Mouse (Mus musculus) liver, embryonic 13.5 days (tissue): Measurements from ENCODE around the gene Trib3. TPM values are rescaled to one million over a fixed set of nuclear protein-coding genes. Genes with fewer than 3 reads are reported as not detected.

ENCODE experiments used
- polyA plus RNA-seq: library from polyadenylated mRNA; unstranded; fragments of >200 nt; fragmentation: Nextera tagmentation; extraction: Ambion mirVana; gene quantifications from 2 replicates; pipeline ENCODE4 v1.2.1, GENCODE M21; 2015

Trib3 gene
- polyA plus RNA-seq, 1 experiment from 2014 or later = 3.3 TPM

Other genes with a start within 250 kb of the Trib3 start
- 17.2 and 17.9 TPM in 2 replicates for gene Srxn1, start 238.5 kb downstream of the Trib3 start, polyA plus RNA-seq
- gene Tcf15, start 200.5 kb downstream of the Trib3 start, polyA plus RNA-seq = 0.27 and 0.33 TPM in 2 replicates
- gene Csnk2a1, start 117.2 kb downstream of the Trib3 start, polyA plus RNA-seq = 51.5 and 53.3 TPM in 2 replicates
- gene Tbc1d20, start 50.2 kb downstream of the Trib3 start, polyA plus RNA-seq = 10.9 and 11.4 TPM in 2 replicates
- 52.2 and 52.4 TPM in 2 replicates for gene Rbck1, start 11.4 kb downstream of the Trib3 start, polyA plus RNA-seq
- 0.07 TPM in 1 of 2 replicates, not detected in the other for gene Nrsn2, start 32.6 kb upstream of the Trib3 start, polyA plus RNA-seq
- 1.6 TPM in 2 replicates for gene Sox12, start 54.0 kb upstream of the Trib3 start, polyA plus RNA-seq
- gene Zcchc3, start 71.0 kb upstream of the Trib3 start, polyA plus RNA-seq = 14.0 and 16.2 TPM in 2 replicates
- gene 6820408C15Rik, start 71.6 kb upstream of the Trib3 start, polyA plus RNA-seq = 0.21 and 0.27 TPM in 2 replicates
- gene Defb23, start 120.6 kb upstream of the Trib3 start, polyA plus RNA-seq = not detected in 2 replicates
- gene Defb20, start 133.0 kb upstream of the Trib3 start, polyA plus RNA-seq = not detected in 2 replicates
- not detected in 2 replicates for gene Defb22, start 146.1 kb upstream of the Trib3 start, polyA plus RNA-seq
- gene Defb26, start 167.7 kb upstream of the Trib3 start, polyA plus RNA-seq = not detected in 2 replicates
- gene Defb28, start 174.2 kb upstream of the Trib3 start, polyA plus RNA-seq = not detected in 2 replicates
- not detected in 2 replicates for gene Defb29, start 196.1 kb upstream of the Trib3 start, polyA plus RNA-seq
- not detected in 2 replicates for gene Gm17416, start 225.3 kb upstream of the Trib3 start, polyA plus RNA-seq
- not detected in 2 replicates for gene Defb21, start 228.7 kb upstream of the Trib3 start, polyA plus RNA-seq
- gene Defb19, start 236.3 kb upstream of the Trib3 start, polyA plus RNA-seq = not detected in 2 replicates